Mouse (Mus musculus): ENCODE results near the gene H2-M2. TPM values are rescaled to one million over a fixed set of nuclear protein-coding genes. Genes with fewer than 3 reads are reported as not detected.
"Not testable (repeated sequence)": the region's sequence is repeated elsewhere in the genome, so short reads cannot be mapped to it uniquely, and the experiment has no call there.

The H2-M2 gene
- total RNA-seq (2021) = not detected
- long read RNA-seq, experiment 1 = 0 reads
- long read RNA-seq, experiment 2 = 0 reads

GRCm38 (mm10) chr17:37483452-37483851 is at the start of gene H2-M2:
H2-M2 (minus strand) TSS chr17:37483552.
- Histone ChIP-seq H3K27ac (no peak within 1 kb of the TSS), H3K4me3 (no peak within 1 kb of the TSS)
- intact Hi-C loops (cut with DNase I) = no loop called here
- DNase-seq = no peak
- no peak for TF ChIP-seq CTCF (IDR thresholded peaks at IDR 0.05)

- DNase-seq; H3K4me3 ChIP-seq; H3K27ac ChIP-seq; intact Hi-C loops (cut with DNase I): not testable (repeated sequence)
These were observed 42.1 kb upstream of the H2-M2 start for GRCm38 (mm10) chr17:37525427-37525826.

- H3K27ac ChIP-seq; intact Hi-C loops (cut with DNase I); H3K4me3 ChIP-seq; DNase-seq: not testable (repeated sequence)
These were observed 41.3 kb upstream of the H2-M2 start for GRCm38 (mm10) chr17:37524612-37525011.

GRCm38 (mm10) chr17:37507730-37508129 is 24.4 kb upstream of the H2-M2 start, which contains the start of gene Olfr111:
Olfr111 (plus strand) TSS chr17:37508030.
- TF ChIP-seq CTCF (IDR thresholded peaks at IDR 0.05) = no peak
- Histone ChIP-seq H3K4me3 (no peak within 1 kb of the TSS), H3K27ac (no peak within 1 kb of the TSS)
- intact Hi-C loops (cut with DNase I) = no loop called here
- no peak for DNase-seq

GRCm38 (mm10) chr17:37491930-37492518 is 8.7 kb upstream of the H2-M2 start, which contains the start of gene Olfr110:
Olfr110 (plus strand) TSS chr17:37492468.
- no peak within 1 kb of the TSS for H3K4me3 ChIP-seq
- no peak for TF ChIP-seq CTCF (IDR thresholded peaks at IDR 0.05)
- DNase-seq = no peak
- no peak within 1 kb of the TSS for H3K27ac ChIP-seq
- intact Hi-C loops (cut with DNase I) = no loop called here

- no peak for DNase-seq
- intact Hi-C loops (cut with DNase I) = no loop called here
- Histone ChIP-seq H3K27ac (no peak within 1 kb of the TSS), H3K4me3 (no peak within 1 kb of the TSS)
- TF ChIP-seq CTCF (IDR thresholded peaks at IDR 0.05) = no peak
These were observed 24.7 kb downstream of the H2-M2 start, which contains the start of gene Olfr109 for GRCm38 (mm10) chr17:37458616-37459015. Olfr109 (plus strand) TSS chr17:37458916.

GRCm38 (mm10) chr17:37445180-37445579 is 38.2 kb downstream of the H2-M2 start, which contains the start of gene Olfr108:
Olfr108 (plus strand) TSS chr17:37445480.
- TF ChIP-seq CTCF (IDR thresholded peaks at IDR 0.05) = no peak
- intact Hi-C loops (cut with DNase I) = no loop called here
- no peak for DNase-seq

More at GRCm38 (mm10) chr17:37445180-37445579, 38.2 kb downstream of the H2-M2 start, which contains the start of gene Olfr108:
- H3K27ac ChIP-seq = no peak within 1 kb of the TSS
- no peak within 1 kb of the TSS for H3K4me3 ChIP-seq

Other genes starting within 250 kb of the H2-M2 start
- not detected for gene Olfr97, start 246.2 kb downstream of the H2-M2 start, total RNA-seq (2021)
- gene Olfr98, start 219.8 kb downstream of the H2-M2 start, total RNA-seq (2021) = not detected
- gene H2-M3, start 213.3 kb downstream of the H2-M2 start, total RNA-seq (2021) = 1 to 10 TPM in 1 of 2 experiments, under 1 TPM in 1; 0.77 to 1.6 TPM
- gene Olfr99, start 200.1 kb downstream of the H2-M2 start, total RNA-seq (2021) = not detected
- not detected for gene Olfr101, start 179.2 kb downstream of the H2-M2 start, total RNA-seq (2021)
- not detected for gene Olfr102, start 166.5 kb downstream of the H2-M2 start, total RNA-seq (2021)
- gene Olfr103, start 143.9 kb downstream of the H2-M2 start, total RNA-seq (2021) = not detected
- not detected for gene Olfr104-ps, start 124.0 kb downstream of the H2-M2 start, total RNA-seq (2021)
- not detected for gene Olfr105-ps, start 104.5 kb downstream of the H2-M2 start, total RNA-seq (2021)
- not detected for gene Olfr106-ps, start 93.2 kb downstream of the H2-M2 start, total RNA-seq (2021)
- not detected for gene Olfr107, start 84.3 kb downstream of the H2-M2 start, total RNA-seq (2021)
- gene Olfr108, start 38.1 kb downstream of the H2-M2 start, total RNA-seq (2021) = not detected
- not detected for gene Olfr109, start 24.6 kb downstream of the H2-M2 start, total RNA-seq (2021)
- not detected for gene Olfr110, start 8.9 kb upstream of the H2-M2 start, total RNA-seq (2021)
- not detected for gene Olfr111, start 24.5 kb upstream of the H2-M2 start, total RNA-seq (2021)
- not detected for gene Olfr112, start 85.9 kb upstream of the H2-M2 start, total RNA-seq (2021)
- gene Olfr113, start 94.1 kb upstream of the H2-M2 start, total RNA-seq (2021) = not detected
- gene Olfr114, start 109.2 kb upstream of the H2-M2 start, total RNA-seq (2021) = not detected
- gene Olfr115, start 143.6 kb upstream of the H2-M2 start, total RNA-seq (2021) = not detected
- gene Olfr116, start 143.6 kb upstream of the H2-M2 start, total RNA-seq (2021) = not detected
- not detected for gene Olfr117, start 180.2 kb upstream of the H2-M2 start, total RNA-seq (2021)
- gene Olfr118, start 183.4 kb upstream of the H2-M2 start, total RNA-seq (2021) = not detected
- gene Olfr119, start 213.0 kb upstream of the H2-M2 start, total RNA-seq (2021) = not detected
- not detected for gene Olfr120, start 238.3 kb upstream of the H2-M2 start, total RNA-seq (2021)